Mouse (Mus musculus) layer of hippocampus, adult 6 months (tissue): ENCODE results near the gene Hccs. TPM values are rescaled to one million over a fixed set of nuclear protein-coding genes. Genes with fewer than 3 reads are reported as not detected.

Experiments
- long read RNA-seq, 2 experiments: library from polyadenylated mRNA; unstranded; transcript quantifications; one replicate each; pipeline ENCODE4 v2.0.0; 2019 to 2020
- polyA plus RNA-seq: library from polyadenylated mRNA; unstranded; fragments of <200 nt; fragmentation: Nextera tagmentation; gene quantifications from 2 replicates; pipeline ENCODE4 v1.2.3, GENCODE M21; 2021

The Hccs gene
- polyA plus RNA-seq = 26.8 and 28.7 TPM in 2 replicates
- long read RNA-seq, experiment 1, transcript Hccs-201 (7 exons, 2,320 nt) = minor isoform, 13 of 72 reads
- long read RNA-seq, experiment 1, transcript Hccs-202 (7 exons, 2,473 nt) = major isoform, 45 of 72 reads
- long read RNA-seq, experiment 1, partial matches to known transcripts = 2 of 72 reads
- long read RNA-seq, experiment 1, other reads (novel, unspliced or antisense) = 12 of 72 reads
- long read RNA-seq, experiment 2, transcript Hccs-201 (7 exons, 2,320 nt) = minor isoform, 61 of 266 reads
- long read RNA-seq, experiment 2, transcript Hccs-202 (7 exons, 2,473 nt) = major isoform, 177 of 266 reads
- long read RNA-seq, experiment 2, partial matches to known transcripts = 3 of 266 reads
- long read RNA-seq, experiment 2, other reads (novel, unspliced or antisense) = 25 of 266 reads

DNA sequence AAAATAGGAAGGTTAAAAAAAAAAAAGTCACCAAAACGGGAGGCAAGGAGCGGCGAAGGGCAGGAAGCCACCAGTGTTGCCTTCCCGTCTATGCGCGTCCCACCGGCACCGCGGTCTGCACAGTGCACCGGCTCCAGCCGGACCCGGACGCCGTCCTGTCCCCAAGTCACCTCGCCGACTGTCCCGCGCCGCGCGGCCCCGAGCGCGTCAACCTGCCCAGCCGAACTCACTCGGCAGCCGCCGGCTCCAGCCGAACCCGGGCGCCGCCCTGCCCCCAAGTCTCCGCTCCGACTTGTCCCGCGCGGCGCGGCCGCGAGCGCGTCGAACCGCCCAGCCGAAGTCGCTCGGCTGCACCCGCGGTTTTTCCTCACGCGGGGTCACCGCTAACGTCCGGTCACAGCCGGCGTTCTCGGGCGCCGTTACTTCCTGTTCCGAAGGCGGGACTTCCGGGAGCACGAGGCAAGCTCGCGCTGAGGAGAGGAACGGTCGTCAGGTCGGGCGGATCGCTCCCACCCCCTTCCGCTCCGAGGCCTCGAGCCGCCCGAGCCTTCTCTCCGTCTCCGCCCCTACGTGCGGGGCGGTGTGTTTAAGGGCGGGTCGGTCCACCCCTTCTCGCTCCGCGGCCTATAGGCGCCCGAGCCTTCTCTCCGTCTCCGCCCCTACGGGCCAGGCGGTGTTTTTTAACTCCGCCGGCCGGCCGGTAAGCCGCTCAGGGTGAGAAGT, at the start of gene Hccs:
Gene Hccs (minus strand): TSS at position 428 of the 723 bp plus-strand sequence.

Other genes with a start within 250 kb of the Hccs start
- gene Amelx, start 133.2 kb downstream of the Hccs start, polyA plus RNA-seq = not detected in 2 replicates